Mouse (Mus musculus) thymus, adult 2 months (tissue): ENCODE results near the gene Nfe2l1.

Experiments
- CTCF ChIP-seq: fragments of 200-500 bp; IDR thresholded peaks from 2 replicates; pipeline ENCODE4 v1.5.1; 2012; ENCODE audit warnings: mild to moderate bottlenecking, control low read depth, low read length, moderate library complexity, borderline replicate concordance; ENCODE audit not compliant: control insufficient read depth, poor library complexity, insufficient read depth; ENCODE audit errors: extremely low read depth
- POLR2A ChIP-seq: fragments of 200-500 bp; IDR thresholded peaks from 2 replicates; pipeline ENCODE4 v1.6.1; 2012; ENCODE audit warnings: mild to moderate bottlenecking, low read length, control low read depth, moderate library complexity; ENCODE audit not compliant: control insufficient read depth, poor library complexity, insufficient read depth; ENCODE audit errors: extremely low read depth

GRCm38 (mm10) chr11:96776068-96776467 lies 53.7 kb downstream of the Nfe2l1 start:
- TF ChIP-seq POLR2A (no peak), CTCF (no peak)
